26 mouse cellular contexts compared by ENCODE assay signal in genomic region chr16:64989279-64989800, GRCm38 (mm10).
A peak's percentile ranks its signal among the peaks of the same experiment; 100 is the strongest.
DNase-seq lines count a peak whose midpoint lies in the region; TF ChIP-seq lines count a peak whose summit lies in the region.
"Had no signal": no experiment of that assay in that cellular context is flagged by ENCODE, and none has a peak within 500 bp of the region (broad histone marks: within the 10 kb centered on the region; RNA-seq: fewer than 3 reads in every experiment).

No protein-coding gene starts in this region.

- no peak for TF ChIP-seq CTCF in bone marrow macrophage, adult 2 months (IDR thresholded peaks at IDR 0.05; ENCODE audit: low read depth, low read length)

- no peaks in the 10 kb centered on the region for H3K36me3 ChIP-seq in myocyte (ENCODE audit: control insufficient read depth, insufficient read depth)
- H3K36me3 ChIP-seq: embryonic facial prominence, embryonic 12.5 days; embryonic facial prominence, embryonic 15.5 days; forebrain, embryonic 10.5 days; heart, embryonic 12.5 days; heart, embryonic 15.5 days; hindbrain, embryonic 10.5 days; hindbrain, embryonic 13.5 days had no signal

- peaks cover 17% of the 10 kb centered on the region for H3K4me1 ChIP-seq in bone marrow macrophage, adult 2 months (ENCODE audit: control insufficient read depth, insufficient read depth, low read length)
- H3K4me1 ChIP-seq: embryonic facial prominence, embryonic 12.5 days; embryonic facial prominence, embryonic 15.5 days; forebrain, embryonic 10.5 days; forebrain, embryonic 13.5 days; heart, embryonic 12.5 days; heart, embryonic 15.5 days; hindbrain, embryonic 10.5 days; hindbrain, embryonic 13.5 days had no signal

- H3K27ac ChIP-seq in bone marrow macrophage, adult 2 months (ENCODE audit: insufficient read depth, low read depth, low read length) = peak overlapping the region; percentile 75
- H3K27ac ChIP-seq: embryonic facial prominence, embryonic 12.5 days; embryonic facial prominence, embryonic 15.5 days; forebrain, embryonic 10.5 days; forebrain, embryonic 13.5 days; heart, embryonic 15.5 days; hindbrain, embryonic 10.5 days; hindbrain, embryonic 13.5 days had no signal

- no peak overlapping the region for H3ac ChIP-seq in myocyte (ENCODE audit: control insufficient read depth, insufficient read length)

- no peak overlapping the region for H3K4me2 ChIP-seq in myocyte (ENCODE audit: low read depth)
- H3K4me2 ChIP-seq: embryonic facial prominence, embryonic 12.5 days; embryonic facial prominence, embryonic 15.5 days; forebrain, embryonic 13.5 days; heart, embryonic 12.5 days; heart, embryonic 15.5 days; hindbrain, embryonic 13.5 days had no signal

- H3K4me3 ChIP-seq in bone marrow macrophage, adult 2 months (ENCODE audit: insufficient read depth, low read length) = no peak overlapping the region
- no peak overlapping the region for H3K4me3 ChIP-seq in myocyte
- H3K4me3 ChIP-seq: embryonic facial prominence, embryonic 12.5 days; embryonic facial prominence, embryonic 15.5 days; erythroblast, embryonic 14.5 days; forebrain, embryonic 10.5 days; forebrain, embryonic 13.5 days; heart, embryonic 12.5 days; heart, embryonic 15.5 days; hindbrain, embryonic 10.5 days; hindbrain, embryonic 13.5 days had no signal

- H3K79me2 ChIP-seq in myocyte (ENCODE audit: control insufficient read depth, insufficient read depth) = no peaks in the 10 kb centered on the region

- TF ChIP-seq POLR2A in bone marrow macrophage, adult 2 months (IDR thresholded peaks at IDR 0.05; ENCODE audit: borderline replicate concordance, low read depth, low read length) = no peak
- no peak for TF ChIP-seq POLR2A in myocyte (IDR thresholded peaks at IDR 0.05; ENCODE audit: insufficient read length, low read depth)

- H3K27me3 ChIP-seq in myocyte (ENCODE audit: control insufficient read depth, insufficient read depth, insufficient read length) = no peaks in the 10 kb centered on the region
- H3K27me3 ChIP-seq: embryonic facial prominence, embryonic 12.5 days; embryonic facial prominence, embryonic 15.5 days; forebrain, embryonic 13.5 days; heart, embryonic 12.5 days; heart, embryonic 15.5 days; hindbrain, embryonic 13.5 days; Patski had no signal

- peak; percentile 3 for DNase-seq in adrenal gland, adult 2 months
- DNase-seq in adrenal gland, postnatal 10 days = no peak
- DNase-seq in kidney, adult 9 months = no peak
- no peak for DNase-seq in urinary bladder, adult 2 months (ENCODE audit: low spot score)
- DNase-seq: adrenal gland, postnatal 25 days; cerebellum, adult 11 months; cerebellum, adult 2 months; cerebellum, adult 9-11 months; cerebellum, postnatal 25 days; gastrocnemius, postnatal 25 days; heart, adult 18-20 months; heart, postnatal 10 days; heart, postnatal 36 days; kidney, adult 18-20 months had no signal

TF ChIP-seq in myocyte, 11 proteins besides CTCF, POLR2A, EP300 and RAD21:
- TF ChIP-seq TCF3 (IDR thresholded peaks at IDR 0.05; ENCODE audit: insufficient read length, low read depth) (no peak), TCF12 (IDR thresholded peaks at IDR 0.05; ENCODE audit: insufficient read depth, poor library complexity, severe bottlenecking) (no peak), USF1 (IDR thresholded peaks at IDR 0.05; ENCODE audit: low read depth) (peak; percentile 61), CEBPB (IDR thresholded peaks at IDR 0.05; ENCODE audit: insufficient read depth, poor library complexity, severe bottlenecking) (peak; percentile 57; the same call in 1 of the 2 replicates)
